Mouse (Mus musculus): ENCODE data around the gene Pkp3.

The Pkp3 gene

GRCm38 (mm10) chr7:141096021-141096420 lies 18.0 kb downstream of the Pkp3 start:
- DNase-seq: no peak

DNA sequence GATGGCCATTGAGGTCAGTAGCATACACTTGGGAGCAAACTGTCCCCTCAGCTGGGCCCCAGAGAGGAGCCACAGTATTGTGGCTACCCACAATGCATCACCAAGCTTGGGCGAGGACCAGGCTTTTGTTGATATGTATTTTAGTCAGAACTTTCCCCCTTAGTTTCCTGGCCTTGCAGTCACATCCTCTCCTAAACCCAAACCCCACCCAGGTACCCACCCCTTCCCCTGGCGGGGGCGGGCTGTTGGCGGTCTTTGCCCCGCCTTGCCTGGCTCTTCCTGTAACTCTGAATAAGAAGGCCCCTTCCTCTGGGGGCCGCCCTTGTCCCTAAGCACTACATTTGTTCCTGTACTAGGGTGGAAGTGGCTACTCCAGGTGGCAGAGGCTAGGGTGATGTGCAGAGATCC lies 18.6 kb downstream of the Pkp3 start:
- DNase-seq: no peak

- DNase-seq: no peak
Measured at GRCm38 (mm10) chr7:141097177-141097576, 19.2 kb downstream of the Pkp3 start.

DNA sequence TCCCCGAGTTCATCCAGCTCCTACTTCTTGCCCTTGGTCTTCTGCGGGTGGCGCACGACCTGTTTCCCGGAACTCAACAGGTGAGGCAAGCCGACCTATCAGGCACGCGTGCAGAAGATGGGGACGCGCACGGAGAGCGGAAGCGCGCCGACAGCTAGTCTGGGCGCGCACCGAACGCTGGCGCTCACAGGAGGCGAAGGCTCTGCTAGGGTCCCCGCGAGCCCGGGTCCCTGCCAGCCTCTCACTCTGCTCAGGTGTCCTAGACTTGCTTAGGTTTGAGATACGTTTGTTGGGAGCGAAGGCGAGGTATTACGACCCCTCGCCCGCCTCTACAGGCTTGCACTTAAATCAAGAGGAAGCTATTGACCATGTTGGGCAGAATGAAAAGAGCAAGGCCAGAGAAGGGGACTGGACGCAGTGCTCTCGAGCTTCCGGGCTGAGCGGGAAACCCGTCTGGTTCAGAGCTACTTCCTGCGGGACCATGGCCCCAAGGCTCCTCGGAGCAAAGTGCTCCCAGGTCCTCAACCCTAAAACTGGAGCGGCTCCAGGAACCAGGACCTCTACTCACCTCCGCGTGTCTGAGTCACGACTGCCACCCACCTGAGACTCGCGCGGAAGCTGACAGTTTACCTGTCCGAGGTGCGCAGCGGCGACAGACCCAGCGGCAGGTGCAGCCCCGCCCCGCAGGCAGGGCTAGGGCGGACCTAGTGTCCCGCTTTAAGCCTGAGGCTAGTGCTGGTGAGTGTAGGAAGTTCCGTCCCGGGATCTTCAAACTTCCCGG lies 22.1 kb downstream of the Pkp3 start, which contains the start of gene Sigirr:
TSS of gene Sigirr (minus strand) at position 662 of the 781 bp plus-strand sequence.
- peak; percentile 25 to 35 for DNase-seq

DNA sequence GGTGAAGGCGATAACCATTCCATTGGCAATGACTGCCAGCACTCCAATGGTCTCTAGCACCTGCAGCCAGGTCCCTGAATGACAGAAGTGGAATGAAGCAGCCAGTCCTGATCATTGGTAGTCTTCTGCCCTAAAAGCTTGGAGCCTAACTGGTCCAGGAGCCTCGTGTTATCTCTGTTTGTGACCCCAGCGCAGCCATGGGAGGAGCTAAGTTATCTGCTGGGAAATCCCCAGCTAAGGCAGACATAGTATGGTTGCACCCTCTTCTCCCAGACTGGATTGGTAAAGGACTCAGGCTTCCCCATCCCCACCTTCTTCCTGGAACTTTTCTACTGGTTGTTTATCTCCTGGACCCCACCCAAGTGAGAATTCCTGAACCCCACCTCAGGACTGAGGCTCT lies 25.1 kb downstream of the Pkp3 start:
- DNase-seq: no peak

DNA sequence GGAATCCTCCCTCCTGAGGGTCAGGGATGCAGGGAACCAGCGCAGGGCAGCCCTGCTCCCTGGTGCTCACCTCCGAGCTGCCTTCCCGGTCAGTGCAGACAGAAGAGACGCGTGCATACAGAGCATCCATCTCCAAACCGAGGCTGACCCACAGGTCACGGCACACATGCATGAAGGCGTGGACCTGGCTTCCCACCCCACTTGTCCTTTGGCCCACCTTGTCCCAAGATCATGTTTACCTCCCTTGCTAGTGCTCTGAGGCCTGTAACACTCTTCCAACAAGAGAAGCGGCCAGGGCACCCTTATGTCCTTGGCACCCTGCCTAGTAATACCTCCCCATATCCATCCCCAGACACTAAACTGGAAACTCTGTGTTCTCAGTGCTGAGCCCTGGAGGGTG lies 37.9 kb downstream of the Pkp3 start:
- no peak for DNase-seq

GRCm38 (mm10) chr7:141117636-141118035 lies 39.6 kb downstream of the Pkp3 start, which contains the start of gene Ano9:
TSS of gene Ano9 (minus strand) at chr7:141117806.
- no peak for DNase-seq

GRCm38 (mm10) chr7:141119487-141119886 lies 41.5 kb downstream of the Pkp3 start:
- DNase-seq: no peak

GRCm38 (mm10) chr7:141120605-141121004 lies 42.6 kb downstream of the Pkp3 start:
- no peak for DNase-seq

- DNase-seq: no peak
Measured at GRCm38 (mm10) chr7:141121051-141121531, 43.1 kb downstream of the Pkp3 start.

GRCm38 (mm10) chr7:141122245-141122644 lies 44.2 kb downstream of the Pkp3 start, which contains the start of gene Ptdss2:
TSS of gene Ptdss2 (plus strand) at chr7:141122382.
- DNase-seq: no peak

DNA sequence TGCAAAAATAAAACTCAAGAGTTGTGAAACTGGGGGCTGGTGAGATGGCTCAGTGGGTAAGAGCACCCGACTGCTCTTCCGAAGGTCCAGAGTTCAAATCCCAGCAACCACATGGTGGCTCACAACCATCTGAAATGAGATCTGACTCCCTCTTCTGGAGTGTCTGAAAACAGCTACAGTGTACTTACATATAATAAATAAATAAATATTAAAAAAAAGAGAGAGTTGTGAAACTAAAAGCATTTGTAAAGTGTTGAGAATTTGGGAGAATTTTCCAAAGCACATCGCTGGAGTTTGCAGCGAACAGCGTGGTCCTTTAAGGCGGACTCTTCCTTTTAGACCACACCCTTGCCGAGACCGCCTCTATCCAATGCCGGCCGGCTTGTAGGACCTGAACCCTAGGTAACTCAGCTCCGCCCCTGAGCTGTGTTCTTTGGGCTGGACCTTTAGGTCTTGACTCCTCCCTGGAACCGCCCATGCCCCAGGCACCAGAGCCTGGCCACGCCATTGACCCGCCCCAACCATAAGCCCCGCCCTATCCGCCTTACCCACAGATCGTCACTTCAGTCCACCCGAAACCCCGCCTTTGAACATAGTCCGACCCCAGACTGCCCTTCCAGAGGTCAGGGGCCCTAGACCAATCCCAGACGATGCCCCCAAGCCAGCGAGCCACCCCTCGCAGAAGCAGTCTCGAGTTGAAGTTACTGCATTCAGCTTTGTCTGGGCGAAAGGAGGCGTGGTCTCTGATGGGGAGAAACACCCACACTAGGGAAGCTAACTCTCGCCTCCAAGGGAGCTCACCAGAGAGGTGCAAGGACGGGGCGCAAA lies 44.9 kb downstream of the Pkp3 start:
- peak; percentile 84 to 90 for DNase-seq

GRCm38 (mm10) chr7:141123517-141123856 lies 45.5 kb downstream of the Pkp3 start:
- no peak for DNase-seq

- peak; percentile 87 to 91 for DNase-seq
Measured at GRCm38 (mm10) chr7:141131024-141131820, 53.2 kb downstream of the Pkp3 start.

DNA sequence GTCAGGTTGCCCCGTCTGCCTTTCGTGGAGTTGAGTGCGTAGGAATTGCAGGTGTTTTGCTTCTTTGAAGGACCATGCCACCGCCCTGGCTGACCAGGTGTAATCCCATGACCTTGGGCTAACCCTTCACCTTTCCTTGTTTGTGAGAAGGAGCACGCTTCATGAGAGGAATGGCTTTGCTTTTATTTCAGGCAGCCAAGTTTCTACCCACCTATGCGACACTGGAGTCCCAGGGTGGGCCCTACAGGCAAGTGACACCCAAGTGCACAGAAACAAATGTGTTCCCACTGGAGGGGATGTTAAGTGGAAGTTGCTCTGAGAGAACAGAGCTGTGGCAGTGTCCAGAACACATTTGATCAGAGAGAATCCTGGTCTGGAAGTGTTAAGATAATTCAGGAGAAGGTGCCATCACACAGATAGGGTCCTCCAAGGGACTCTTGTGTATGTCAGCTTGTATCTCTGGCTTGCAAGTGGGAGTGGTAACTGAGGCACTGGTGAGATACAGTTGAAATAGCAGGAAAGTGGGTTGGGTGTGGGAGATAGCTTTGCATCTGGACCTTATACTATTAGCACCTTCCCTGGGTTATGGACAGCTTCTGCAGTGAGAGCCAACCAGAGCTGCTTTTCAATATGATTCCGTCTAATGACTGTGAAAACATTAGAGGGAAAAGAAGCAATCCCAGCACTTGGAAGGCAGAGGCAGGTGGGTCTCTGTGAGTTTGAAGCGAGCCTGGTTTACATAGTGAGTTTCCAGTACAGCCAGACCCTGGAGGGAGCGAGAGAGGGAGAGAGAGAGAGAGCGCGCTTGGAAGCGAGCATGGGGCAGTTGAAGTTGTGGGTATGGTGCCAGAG lies 54.1 kb downstream of the Pkp3 start:
- DNase-seq: no peak
